Mouse (Mus musculus) spleen, postnatal 36 days (tissue): ENCODE measurements around the gene Nabp1.

Experiments used
- DNase-seq, 2 experiments: peaks; one replicate each; pipeline ENCODE4 v3.0.0; 2022; ENCODE audit warnings: low spot score in 2 of 2, mixed read lengths in 1 of 2

The Nabp1 gene

DNA sequence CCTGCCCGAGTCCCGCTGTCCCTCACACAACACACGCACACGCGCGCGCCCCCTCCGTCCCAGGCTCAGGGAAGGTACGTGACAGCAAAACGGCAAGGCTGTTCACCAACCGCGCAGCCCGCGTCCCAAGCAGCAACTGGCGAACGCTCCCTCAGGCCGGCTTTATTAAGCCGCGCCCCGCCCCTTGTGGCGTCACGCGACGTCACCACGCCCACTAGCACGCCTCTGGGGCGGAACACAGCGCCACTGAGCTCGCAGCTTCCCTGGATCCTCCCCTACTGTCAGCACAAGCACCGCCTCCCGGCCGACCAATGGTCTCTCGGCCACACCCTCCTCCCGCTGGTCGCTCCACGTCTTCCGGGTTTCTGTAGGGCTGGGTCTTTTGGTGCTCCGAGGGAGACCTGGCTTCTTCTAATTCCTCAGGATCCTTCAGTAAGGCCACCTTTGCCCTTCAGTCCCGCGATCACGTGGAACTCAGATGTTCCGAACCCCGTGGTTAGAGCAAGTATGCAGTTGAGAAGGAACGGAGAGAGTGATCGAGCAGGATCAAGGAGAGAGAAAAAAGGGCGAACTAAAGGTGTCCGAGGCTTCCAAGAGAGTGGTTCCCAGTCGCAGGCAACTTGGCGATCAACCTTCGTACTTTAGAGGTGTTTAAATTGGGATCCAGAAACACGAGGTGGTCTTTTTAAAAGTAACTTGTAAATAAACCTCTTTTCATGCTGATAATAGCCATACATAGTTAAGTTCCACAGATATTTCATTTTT lies at the start of gene Nabp1:
Nabp1 (minus strand) TSS at position 164 of the 765 bp plus-strand sequence.
- peak; percentile 98 to 99 for DNase-seq

- no peak for DNase-seq
Measured at GRCm38 (mm10) chr1:51525563-51526265, 47.5 kb upstream of the Nabp1 start.

DNA sequence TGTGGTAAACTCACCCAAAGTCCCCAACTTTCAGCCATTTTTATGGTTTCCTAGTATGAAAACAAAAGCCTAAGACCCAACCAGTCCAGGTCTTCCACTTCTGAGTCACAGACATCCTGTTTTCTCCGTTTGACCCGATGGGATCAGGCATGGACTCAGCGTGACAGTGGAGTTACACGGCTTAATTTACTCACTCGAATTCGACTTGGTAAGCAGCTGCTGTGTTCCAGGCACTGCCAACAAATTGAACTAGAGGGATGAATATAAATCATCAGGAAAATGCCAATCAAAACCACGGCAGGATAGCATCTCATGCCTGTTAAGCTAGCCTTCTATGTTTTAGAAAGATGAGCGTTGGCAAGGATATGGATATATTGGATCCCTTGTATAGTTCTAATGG lies 43.4 kb upstream of the Nabp1 start:
- DNase-seq, result no peak

DNA sequence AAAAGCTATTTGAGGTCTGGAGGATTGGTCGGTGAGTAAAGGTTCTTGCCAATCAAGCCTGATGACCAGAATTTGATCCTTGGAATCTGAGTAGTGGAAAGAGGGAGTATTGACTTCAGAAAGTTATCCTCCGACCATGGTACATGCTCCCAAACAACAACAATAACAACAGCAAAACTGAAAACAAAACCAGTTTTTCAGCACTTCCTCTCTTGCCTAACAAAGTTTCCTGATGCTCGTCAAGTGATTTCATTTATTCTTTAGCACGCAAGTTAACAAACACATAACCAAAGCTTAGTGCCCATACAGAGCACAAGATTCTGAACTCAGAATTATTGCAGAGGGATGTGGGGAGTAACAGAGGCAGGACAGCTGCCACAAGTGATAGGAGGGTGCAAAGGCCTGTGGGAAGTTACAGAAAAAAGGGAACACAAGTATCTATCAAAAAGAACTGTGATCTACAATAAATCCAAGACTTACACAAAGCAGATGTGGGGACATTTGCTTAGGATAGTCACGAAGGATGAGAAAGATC lies 42.1 kb upstream of the Nabp1 start:
- DNase-seq, result no peak

GRCm38 (mm10) chr1:51519112-51519511 lies 40.9 kb upstream of the Nabp1 start:
- no peak for DNase-seq

DNA sequence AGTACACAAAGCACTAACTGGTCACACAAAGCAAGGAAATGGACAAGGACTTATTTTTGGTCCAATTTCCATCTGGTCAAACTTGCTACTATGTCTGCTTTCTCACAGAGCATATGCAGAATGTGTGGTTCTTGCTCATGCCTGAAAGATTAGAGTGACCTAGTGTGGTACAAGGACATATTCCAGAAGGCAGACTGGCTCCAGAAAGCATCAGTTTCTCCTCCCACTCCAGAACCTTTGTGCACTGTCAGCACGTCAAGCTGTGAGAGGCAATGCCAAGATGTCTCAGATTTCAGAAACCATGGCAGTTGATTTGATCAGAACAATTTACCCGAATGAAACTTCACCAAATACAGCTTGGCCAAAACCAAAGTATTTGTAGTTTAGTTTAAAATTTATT lies 37.4 kb upstream of the Nabp1 start:
- DNase-seq, result no peak

GRCm38 (mm10) chr1:51515041-51515440 lies 36.8 kb upstream of the Nabp1 start:
- no peak for DNase-seq

DNA sequence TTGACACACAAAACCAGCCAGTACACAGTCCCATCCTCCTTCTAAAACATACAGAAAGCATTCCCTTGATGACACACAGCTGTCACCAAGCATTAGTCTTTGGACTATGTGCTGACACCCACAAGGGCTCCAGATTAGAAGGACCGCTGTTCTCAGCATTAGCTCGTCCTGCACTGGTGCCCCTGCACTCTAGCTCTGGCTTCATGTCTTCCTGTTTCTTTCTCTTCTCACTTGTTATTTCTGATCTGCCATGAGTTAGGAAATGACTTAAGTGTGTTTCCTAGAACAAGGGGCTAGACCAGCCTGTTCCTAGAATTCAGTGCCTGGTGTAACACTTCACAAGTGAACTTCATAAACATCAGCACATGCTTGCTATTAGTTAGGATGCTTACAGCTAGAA lies 36.2 kb upstream of the Nabp1 start:
- no peak for DNase-seq

GRCm38 (mm10) chr1:51513059-51513713 lies 35.0 kb upstream of the Nabp1 start:
- no peak for DNase-seq

DNA sequence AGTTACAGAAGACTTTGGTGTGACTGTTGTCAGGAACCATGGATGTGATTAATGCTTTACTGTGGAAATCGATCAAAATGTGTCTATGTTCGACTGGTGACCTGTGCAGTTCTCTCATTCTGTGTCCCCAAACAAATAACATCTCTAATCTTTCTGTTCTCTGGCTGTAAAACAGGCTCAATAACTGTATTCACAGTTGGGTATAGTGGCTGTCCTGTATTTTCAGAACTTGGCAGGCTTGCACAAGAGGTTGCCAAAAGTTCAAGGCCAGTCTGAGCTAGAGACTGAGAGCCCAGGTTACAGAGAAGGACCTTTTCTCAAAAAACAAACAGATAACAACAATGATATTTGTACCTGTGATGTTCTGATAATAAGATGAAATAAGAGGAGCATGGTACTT lies 34.1 kb upstream of the Nabp1 start:
- no peak for DNase-seq

DNA sequence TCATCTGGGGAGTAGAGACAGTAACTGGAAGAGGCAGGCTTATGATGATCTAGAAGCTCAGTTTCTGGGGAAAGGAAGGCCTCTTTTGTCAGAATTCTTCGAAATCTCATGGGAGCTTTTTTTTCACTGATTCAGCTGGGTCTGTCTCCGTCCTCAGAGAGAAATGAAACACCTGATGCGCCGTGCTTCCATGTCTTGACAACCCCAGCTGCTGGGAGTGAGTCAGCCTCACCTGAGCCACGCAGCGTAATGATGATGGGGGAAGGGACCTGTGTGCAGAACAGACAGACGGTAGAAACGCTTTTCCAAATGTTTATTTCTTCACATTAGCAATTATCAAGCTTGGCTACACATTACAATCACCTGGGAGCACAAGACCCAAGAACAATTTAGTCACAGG lies 31.6 kb upstream of the Nabp1 start:
- DNase-seq, result no peak

DNA sequence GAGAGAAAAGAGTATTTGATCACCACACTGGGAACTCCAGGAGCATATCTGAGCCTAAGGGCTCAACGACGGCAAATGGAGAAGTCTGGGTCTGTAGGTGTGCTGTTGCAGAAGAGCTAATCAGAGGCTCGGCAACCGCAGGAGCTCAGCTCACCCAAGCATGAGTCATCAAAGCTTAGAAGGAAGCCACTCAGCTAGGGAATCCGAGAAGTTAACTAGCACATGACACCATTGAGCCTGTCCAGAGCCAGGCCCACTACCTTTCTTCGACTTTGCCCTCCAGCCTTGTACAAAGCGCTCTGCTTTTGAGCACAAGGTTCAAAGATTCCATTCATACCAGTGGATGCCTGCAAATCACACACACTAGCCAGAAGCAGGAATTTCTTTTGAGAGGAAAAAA lies 30.9 kb upstream of the Nabp1 start:
- peak; percentile 39 to 43 for DNase-seq

GRCm38 (mm10) chr1:51508543-51508942 lies 30.3 kb upstream of the Nabp1 start:
- no peak for DNase-seq

- DNase-seq, result no peak
Measured at GRCm38 (mm10) chr1:51507436-51507835, 29.2 kb upstream of the Nabp1 start.

DNA sequence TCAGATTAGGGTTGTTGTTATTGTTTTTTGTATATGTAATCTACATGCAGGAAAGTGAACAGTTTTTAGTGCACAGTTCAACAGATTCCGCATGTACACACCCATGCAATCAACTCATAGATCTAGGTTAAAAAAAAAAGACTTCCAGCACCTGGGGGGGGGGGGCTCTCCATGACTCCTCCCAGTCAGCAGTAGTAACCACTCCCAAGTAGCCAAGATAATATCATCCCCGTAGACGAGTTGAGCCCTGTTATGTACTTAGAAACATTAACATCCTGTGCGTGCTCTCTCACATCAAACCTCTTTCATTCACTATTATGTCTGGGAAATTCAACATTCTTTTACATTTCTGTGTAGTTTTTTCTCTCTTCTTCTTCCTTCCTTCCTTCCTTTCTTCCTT lies 28.0 kb upstream of the Nabp1 start:
- no peak for DNase-seq

GRCm38 (mm10) chr1:51505632-51506031 lies 27.4 kb upstream of the Nabp1 start:
- no peak for DNase-seq

GRCm38 (mm10) chr1:51503055-51503454 lies 24.8 kb upstream of the Nabp1 start:
- no peak for DNase-seq

- DNase-seq, result no peak
Measured at GRCm38 (mm10) chr1:51502353-51502752, 24.1 kb upstream of the Nabp1 start.

- DNase-seq, result no peak
Measured at GRCm38 (mm10) chr1:51501251-51501650, 23.0 kb upstream of the Nabp1 start.

GRCm38 (mm10) chr1:51498601-51499098 lies 20.4 kb upstream of the Nabp1 start:
- no peak for DNase-seq

- DNase-seq, result no peak
Measured at GRCm38 (mm10) chr1:51496163-51496562, 17.9 kb upstream of the Nabp1 start.

- DNase-seq, result no peak
Measured at GRCm38 (mm10) chr1:51493592-51494307, 15.5 kb upstream of the Nabp1 start.
